Comparison of ENCODE assay signal across 23 mouse cellular contexts in the genomic region with DNA sequence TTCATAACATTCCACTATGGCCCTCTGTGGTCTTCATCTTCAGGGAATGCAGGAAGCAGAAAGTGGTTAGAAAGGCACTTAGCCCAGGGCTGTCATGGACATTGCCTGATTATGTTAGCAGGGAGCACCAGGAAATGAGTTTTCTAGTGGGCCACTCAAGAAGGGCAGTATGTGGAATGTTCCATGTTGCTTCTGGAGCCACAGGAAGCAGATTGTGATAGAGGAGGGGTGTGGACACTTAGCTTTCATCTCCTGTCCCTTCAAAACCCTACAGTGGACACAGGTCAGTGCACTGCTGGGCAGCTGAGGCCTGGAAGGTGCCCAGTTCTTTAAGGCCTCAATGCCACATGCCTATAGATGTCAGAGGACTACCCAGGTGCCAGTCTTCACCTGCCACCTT. TPM values are rescaled to one million over a fixed set of nuclear protein-coding genes. Genes with fewer than 3 reads are reported as not detected.
DNase-seq lines count a peak whose midpoint lies in the region; ATAC-seq and TF ChIP-seq lines count a peak whose summit lies in the region.
"Had no signal": no experiment of that assay in that cellular context is flagged by ENCODE, and none has a peak within 500 bp of the region (broad histone marks: within the 10 kb centered on the region; RNA-seq: fewer than 3 reads in every experiment).

No protein-coding gene starts in this region.

- TF ChIP-seq CTCF in lung, postnatal 0 days (IDR thresholded peaks at IDR 0.05): no peak
- no peak for TF ChIP-seq CTCF in embryonic fibroblast, embryonic 13.5 days (IDR thresholded peaks at IDR 0.05; ENCODE audit: borderline replicate concordance, insufficient read depth, low read length)

- peak; percentile 92 for DNase-seq in heart, adult 11 months
- DNase-seq in heart, postnatal 4 days: no peak
- DNase-seq in heart, postnatal 10 days: no peak
- no peak for DNase-seq in lung, postnatal 0 days (ENCODE audit: low spot score)
- no peak for DNase-seq in lung, adult 18-20 months
- no peak for DNase-seq in cerebellum, adult 9-11 months
- DNase-seq: adrenal gland, adult 2 months; adrenal gland, postnatal 10 days; adrenal gland, postnatal 25 days; cerebellum, adult 11-12 months; cerebellum, adult 8-10 months; cerebellum, postnatal 10 days; cerebellum, postnatal 25 days had no signal

- peaks cover 18% of the 10 kb centered on the region for H3K36me3 ChIP-seq in heart, embryonic 13.5 days
- no peaks in the 10 kb centered on the region for H3K36me3 ChIP-seq in lung, postnatal 0 days (ENCODE audit: insufficient read depth, low read length)
- H3K36me3 ChIP-seq: embryonic facial prominence, embryonic 10.5 days; embryonic facial prominence, embryonic 12.5 days; forebrain, embryonic 10.5 days; forebrain, embryonic 12.5 days had no signal

- no peak overlapping the region for H3K4me2 ChIP-seq in heart, embryonic 13.5 days
- no peak overlapping the region for H3K4me2 ChIP-seq in lung, postnatal 0 days (replicated peaks; ENCODE audit: low read depth, low read length)
- H3K4me2 ChIP-seq: embryonic facial prominence, embryonic 12.5 days; forebrain, embryonic 12.5 days had no signal

- H3K27ac ChIP-seq in heart, embryonic 13.5 days (replicated peaks): peak overlapping the region; percentile 29; the same call in 1 of the 2 replicates
- H3K27ac ChIP-seq in lung, postnatal 0 days (ENCODE audit: low read length): no peak overlapping the region
- H3K27ac ChIP-seq in embryonic fibroblast, embryonic 13.5 days (ENCODE audit: insufficient read depth, low read length): peak overlapping the region; percentile 22; the same call in 1 of the 2 replicates
- H3K27ac ChIP-seq: embryonic facial prominence, embryonic 10.5 days; embryonic facial prominence, embryonic 12.5 days; forebrain, embryonic 10.5 days; forebrain, embryonic 12.5 days had no signal

- intact Hi-C loops in heart, postnatal 10 days (cut with DNase I): no loop called here

- H3K9me3 ChIP-seq in heart, embryonic 13.5 days: no peaks in the 10 kb centered on the region
- H3K9me3 ChIP-seq in lung, postnatal 0 days (ENCODE audit: low read length): no peaks in the 10 kb centered on the region
- H3K9me3 ChIP-seq: embryonic facial prominence, embryonic 10.5 days; embryonic facial prominence, embryonic 12.5 days; forebrain, embryonic 12.5 days had no signal

- H3K4me3 ChIP-seq in heart, embryonic 13.5 days: no peak overlapping the region
- no peak overlapping the region for H3K4me3 ChIP-seq in lung, postnatal 0 days (ENCODE audit: low read depth, low read length)
- H3K4me3 ChIP-seq in embryonic fibroblast, embryonic 13.5 days (ENCODE audit: insufficient read depth, low read length): no peak overlapping the region
- H3K4me3 ChIP-seq: embryonic facial prominence, embryonic 10.5 days; embryonic facial prominence, embryonic 12.5 days; erythroblast, embryonic 14.5 days; forebrain, embryonic 10.5 days; forebrain, embryonic 12.5 days had no signal

- peaks cover 12% of the 10 kb centered on the region for H3K4me1 ChIP-seq in heart, embryonic 13.5 days
- H3K4me1 ChIP-seq in lung, postnatal 0 days (ENCODE audit: insufficient read depth, low read depth, low read length): no peaks in the 10 kb centered on the region
- peaks cover 4% of the 10 kb centered on the region for H3K4me1 ChIP-seq in embryonic fibroblast, embryonic 13.5 days (ENCODE audit: control insufficient read depth, insufficient read depth, low read length)
- H3K4me1 ChIP-seq: embryonic facial prominence, embryonic 10.5 days; embryonic facial prominence, embryonic 12.5 days; forebrain, embryonic 10.5 days; forebrain, embryonic 12.5 days had no signal

- H3K9ac ChIP-seq in heart, embryonic 13.5 days: no peak overlapping the region
- H3K9ac ChIP-seq in lung, postnatal 0 days (replicated peaks; ENCODE audit: low read depth): no peak overlapping the region
- H3K9ac ChIP-seq: embryonic facial prominence, embryonic 12.5 days; forebrain, embryonic 12.5 days had no signal

- TF ChIP-seq EP300 in lung, postnatal 0 days (IDR thresholded peaks at IDR 0.05): no peak

- no peaks in the 10 kb centered on the region for H3K27me3 ChIP-seq in heart, embryonic 13.5 days (replicated peaks)
- no peaks in the 10 kb centered on the region for H3K27me3 ChIP-seq in lung, postnatal 0 days (replicated peaks; ENCODE audit: insufficient read depth, low read length)
- H3K27me3 ChIP-seq: embryonic facial prominence, embryonic 12.5 days; forebrain, embryonic 12.5 days had no signal

- TF ChIP-seq POLR2A in embryonic fibroblast, embryonic 13.5 days (IDR thresholded peaks at IDR 0.05; ENCODE audit: low read depth, low read length): no peak

- no peak for ATAC-seq in heart, embryonic 13.5 days (ENCODE audit: extremely low read depth, insufficient number of reproducible peaks, low FRiP score, low TSS enrichment)
- ATAC-seq in lung, postnatal 0 days: peak; percentile 35; the same call in 1 of the 2 replicates
- ATAC-seq: forebrain, embryonic 14.5 days; forebrain, embryonic 16.5 days had no signal

RNA-seq across cellular contexts. Expression of a gene that starts 20.4 kb away (rescaled TPM):
- 100 to 1,000 TPM in 1 of 2 experiments, 10 to 100 TPM in 1; 96.4 to 109 TPM for total RNA-seq in heart, postnatal 4 days (2021)
- 11.2 and 13.1 TPM in 2 replicates for polyA plus RNA-seq in heart, embryonic 13.5 days (2015; fragmentation: Nextera tagmentation; extraction: Ambion mirVana)
- 100 to 1,000 TPM; 117 to 135 TPM for total RNA-seq in heart, postnatal 10 days (2021)
- 6.3 and 6.6 TPM in 2 replicates for polyA plus RNA-seq in lung, postnatal 0 days (2015; fragmentation: Nextera tagmentation; extraction: Ambion mirVana)
- polyA plus RNA-seq in embryonic fibroblast, embryonic 13.5 days (2011; ENCODE audit: insufficient read length, low read depth, missing spikeins): 39.8 and 65.1 TPM in 2 replicates
- total RNA-seq: MEL had no signal
